Mouse (Mus musculus) large intestine, adult 2 months (tissue): ENCODE results near the gene AB124611. TPM values are rescaled to one million over a fixed set of nuclear protein-coding genes. Genes with fewer than 3 reads are reported as not detected.

ENCODE experiments used
- DNase-seq: peaks from one replicate; pipeline ENCODE4 v3.0.0-alpha.2; 2012; ENCODE audit warnings: low read depth, low spot score
- WGBS: fragments of 180-500 bp; shearing (Covaris S2); methylation state at CpG from one replicate; pipeline ENCODE4 v1.1.7; 2018; 5-methylcytosine and 5-hydroxymethylcytosine counted together
- polyA plus RNA-seq: library from polyadenylated mRNA; depleted of rRNA; stranded (reverse); fragments of >200 nt; gene quantifications from 2 replicates; pipeline ENCODE4 v1.2.3, GENCODE M21; 2012

AB124611 gene
- polyA plus RNA-seq, 1 experiment = 3.0 TPM

DNA sequence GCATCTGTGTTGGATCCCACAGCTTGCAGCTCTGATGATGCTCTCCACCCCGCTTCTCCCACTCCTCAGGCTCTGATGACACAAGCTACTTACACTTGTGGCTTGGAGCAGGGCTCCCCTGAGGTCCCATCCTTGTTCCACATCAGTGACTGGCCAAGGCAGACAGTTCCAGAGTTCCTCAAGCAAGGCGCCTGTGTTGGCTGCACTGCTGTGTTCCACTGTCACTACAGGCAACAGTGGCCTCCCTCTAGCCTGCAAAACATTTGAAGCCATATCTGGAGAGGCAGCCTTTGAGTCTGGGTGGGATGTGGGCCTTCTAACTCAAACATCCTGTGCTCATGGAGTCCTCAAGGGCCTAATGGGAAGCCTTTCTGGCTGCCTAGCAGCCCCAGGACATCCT, 31.0 kb downstream of the AB124611 start:
- WGBS = 91% methylated on average over 2 of the region's 2 CpGs
- DNase-seq = no peak

- WGBS = 93% methylated on average over 2 of the region's 2 CpGs
- no peak for DNase-seq
Observed at GRCm38 (mm10) chr9:21557556-21557955, 31.6 kb downstream of the AB124611 start.

- WGBS = 33% methylated on average over 4 of the region's 4 CpGs
- DNase-seq = peak; percentile 46
Observed at GRCm38 (mm10) chr9:21558366-21558765, 32.4 kb downstream of the AB124611 start.

- WGBS = 96% methylated on average over 3 of the region's 3 CpGs
Observed at GRCm38 (mm10) chr9:21559151-21559550, 33.2 kb downstream of the AB124611 start.

GRCm38 (mm10) chr9:21564420-21564819, 38.4 kb downstream of the AB124611 start:
- WGBS = 46% methylated on average over 1 of the region's 1 CpGs
- DNase-seq = peak; percentile 71

More at GRCm38 (mm10) chr9:21559151-21559550, 33.2 kb downstream of the AB124611 start:
- no peak for DNase-seq

DNA sequence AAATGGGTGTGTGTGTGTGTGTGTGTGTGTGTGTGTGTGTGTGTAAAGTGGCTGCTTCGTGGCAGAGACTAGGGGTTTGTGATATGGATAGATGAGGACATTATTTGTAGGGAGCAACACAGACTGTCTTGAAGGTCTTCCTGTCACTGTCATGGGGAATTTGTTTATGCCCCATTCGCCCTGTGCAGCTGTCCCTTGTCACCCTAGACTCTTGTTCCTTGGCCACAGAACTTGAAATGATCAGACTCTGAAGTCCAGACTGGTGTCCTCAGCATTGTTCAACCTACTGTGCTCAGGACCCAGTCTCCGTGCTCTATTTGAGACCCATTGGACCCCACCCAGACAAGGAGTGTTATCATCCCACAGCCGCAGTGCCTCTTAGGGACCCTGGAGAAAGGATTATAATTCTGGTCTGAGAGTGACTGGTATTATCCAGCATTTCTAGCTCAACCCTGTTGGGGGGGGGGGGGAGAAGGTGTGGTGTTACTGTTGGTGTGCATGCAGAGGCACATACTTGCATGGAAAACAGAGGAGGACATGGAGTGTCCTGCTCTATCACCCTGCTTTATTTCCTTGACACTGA, 39.1 kb downstream of the AB124611 start:
- WGBS = 67% methylated on average over 4 of the region's 4 CpGs
- no peak for DNase-seq

DNA sequence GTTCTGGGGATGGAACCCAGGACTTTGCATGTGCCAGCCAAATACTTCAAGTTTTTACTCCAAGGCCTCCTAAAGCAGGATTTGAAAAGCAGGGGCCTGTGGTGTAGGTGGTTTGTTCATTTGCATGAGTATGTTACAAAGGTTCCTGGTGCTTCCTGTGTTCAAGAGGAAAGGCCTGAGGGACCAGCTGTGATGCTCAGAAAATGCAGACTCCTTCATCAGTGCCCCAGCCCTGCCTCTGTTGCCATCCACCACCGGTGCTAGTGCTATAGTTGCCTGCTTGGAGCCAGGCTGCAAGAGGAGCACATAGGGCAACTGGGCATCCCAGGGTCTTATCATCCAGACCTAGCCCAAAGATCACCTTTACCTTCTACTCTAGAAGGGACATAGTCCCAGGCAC, 40.6 kb downstream of the AB124611 start:
- 95% methylated on average over 1 of the region's 1 CpGs for WGBS

DNA sequence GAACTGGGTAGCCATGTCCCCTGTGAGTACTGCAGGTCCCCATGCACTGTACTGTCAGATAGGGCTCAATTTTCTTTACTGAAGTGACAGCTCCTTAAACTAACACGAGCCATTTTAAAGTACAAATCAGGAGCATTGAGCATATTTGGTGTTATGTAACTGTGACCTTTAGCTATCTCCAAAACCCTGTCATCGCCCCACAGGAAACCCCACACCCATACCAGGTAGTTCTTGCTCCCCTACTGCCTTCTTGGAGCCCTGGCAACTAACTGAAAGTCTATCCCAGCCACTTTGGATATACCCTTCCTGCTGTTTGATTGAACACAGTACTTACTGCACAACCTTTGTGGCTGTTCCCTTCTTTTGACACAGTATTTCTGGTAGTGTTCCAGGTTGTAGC, 41.1 kb downstream of the AB124611 start:
- WGBS = 65% methylated on average over 2 of the region's 2 CpGs
- DNase-seq = no peak

More for the DNA sequence above, 40.6 kb downstream of the AB124611 start:
- no peak for DNase-seq

DNA sequence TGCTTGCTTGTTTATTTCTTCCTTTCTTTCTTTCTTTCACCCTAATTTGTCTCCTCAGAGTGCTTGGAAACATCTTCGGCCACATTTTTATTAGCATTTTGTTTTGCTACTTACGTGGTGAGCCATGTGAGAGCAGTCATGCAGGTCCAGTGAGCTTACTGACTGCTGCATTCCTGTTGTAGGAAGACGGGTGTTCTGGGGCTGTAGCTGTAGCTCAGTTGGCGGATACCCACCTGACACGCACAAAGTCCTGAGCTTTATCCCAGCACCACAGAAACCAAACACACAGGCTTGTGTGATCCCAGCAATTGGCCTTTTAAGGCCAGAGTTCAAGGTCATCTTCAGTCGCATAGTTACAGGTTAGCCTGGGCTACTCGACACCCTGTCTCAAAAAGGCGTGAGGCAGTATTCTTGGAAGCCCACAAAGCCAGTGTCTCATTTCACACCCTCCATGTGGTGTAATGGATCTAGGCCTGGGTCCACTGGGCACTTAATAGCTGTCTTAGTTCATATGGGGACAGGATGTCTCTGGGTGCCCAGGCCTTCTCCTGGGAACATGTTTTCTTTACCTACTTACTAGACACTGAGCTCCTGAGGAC, 42.8 kb downstream of the AB124611 start:
- 86% methylated on average over 8 of the region's 8 CpGs for WGBS
- DNase-seq = no peak

- DNase-seq = no peak
- WGBS = 92% methylated on average over 8 of the region's 8 CpGs
Observed at GRCm38 (mm10) chr9:21574012-21574801, 48.2 kb downstream of the AB124611 start.

DNA sequence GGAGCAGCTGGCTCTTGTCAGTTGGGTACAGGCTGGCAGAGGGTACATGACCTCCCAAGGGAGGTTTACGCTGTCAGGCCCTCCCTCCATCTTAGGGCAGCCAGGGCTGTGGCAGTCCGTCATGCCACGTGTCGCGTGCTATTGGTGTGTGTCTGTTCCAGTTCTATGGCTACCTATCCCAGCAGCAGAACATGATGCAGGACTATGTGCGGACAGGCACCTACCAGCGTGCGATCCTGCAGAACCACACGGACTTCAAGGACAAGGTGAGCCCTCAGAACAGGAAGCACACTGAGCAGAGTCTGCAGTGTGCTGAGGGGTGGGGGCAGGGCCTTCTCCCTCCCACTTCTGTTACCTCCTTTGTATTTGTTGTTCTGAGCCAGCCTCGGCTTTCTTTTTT, 49.3 kb downstream of the AB124611 start:
- DNase-seq = no peak
- WGBS = 92% methylated on average over 10 of the region's 10 CpGs

GRCm38 (mm10) chr9:21576286-21576685, 50.3 kb downstream of the AB124611 start:
- DNase-seq = no peak
- WGBS = 93% methylated on average over 1 of the region's 1 CpGs

DNA sequence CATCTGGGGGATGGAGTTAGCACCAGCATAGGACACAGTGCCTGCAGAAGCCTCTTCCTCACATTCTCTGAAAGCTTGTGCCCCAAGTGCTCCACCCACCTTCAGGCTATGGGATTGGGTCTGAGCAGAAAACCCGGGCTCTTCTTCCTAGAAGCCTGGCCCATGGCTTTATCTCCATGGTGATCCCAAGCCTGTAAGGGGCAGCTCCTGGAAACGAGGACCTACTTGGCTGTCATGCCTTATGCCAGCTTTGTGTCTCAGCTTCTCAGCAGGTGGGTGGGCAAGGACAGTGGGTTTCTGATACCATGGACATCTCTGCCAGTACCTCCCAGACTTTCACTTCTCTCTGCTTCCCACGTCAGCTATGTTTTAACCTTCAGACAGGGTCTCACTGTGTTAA, 52.2 kb downstream of the AB124611 start:
- WGBS = 81% methylated on average over 3 of the region's 3 CpGs

GRCm38 (mm10) chr9:21585401-21585800, 59.4 kb downstream of the AB124611 start:
- 90% methylated on average over 1 of the region's 1 CpGs for WGBS

More for the DNA sequence above, 52.2 kb downstream of the AB124611 start:
- DNase-seq = no peak

GRCm38 (mm10) chr9:21587678-21588349, 61.8 kb downstream of the AB124611 start:
- no peak for DNase-seq
- 79% methylated on average over 23 of the region's 23 CpGs for WGBS

More at GRCm38 (mm10) chr9:21585401-21585800, 59.4 kb downstream of the AB124611 start:
- DNase-seq = no peak

GRCm38 (mm10) chr9:21588350-21588749, 62.4 kb downstream of the AB124611 start:
- WGBS = 78% methylated on average over 8 of the region's 8 CpGs
- no peak for DNase-seq

DNA sequence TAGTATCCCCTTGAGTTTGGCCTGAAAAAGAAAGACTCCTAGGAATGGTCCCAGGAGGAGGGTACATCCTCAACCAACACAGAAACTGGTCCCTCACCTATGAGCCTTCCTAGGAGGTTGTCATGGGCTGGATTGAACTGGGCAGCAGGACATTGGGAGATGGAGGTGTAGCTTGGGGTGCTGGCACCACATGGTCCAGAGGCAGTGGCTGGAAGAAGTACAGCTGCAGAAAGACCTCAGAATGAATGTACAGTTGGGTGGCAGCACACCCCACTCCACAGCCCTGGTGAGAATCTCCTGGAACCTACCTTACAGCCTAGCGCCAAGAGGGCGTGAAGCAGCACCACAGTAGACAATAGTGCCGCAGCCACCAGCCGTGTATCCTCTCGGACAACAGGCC, 63.6 kb downstream of the AB124611 start:
- WGBS = 87% methylated on average over 5 of the region's 5 CpGs
- no peak for DNase-seq

DNA sequence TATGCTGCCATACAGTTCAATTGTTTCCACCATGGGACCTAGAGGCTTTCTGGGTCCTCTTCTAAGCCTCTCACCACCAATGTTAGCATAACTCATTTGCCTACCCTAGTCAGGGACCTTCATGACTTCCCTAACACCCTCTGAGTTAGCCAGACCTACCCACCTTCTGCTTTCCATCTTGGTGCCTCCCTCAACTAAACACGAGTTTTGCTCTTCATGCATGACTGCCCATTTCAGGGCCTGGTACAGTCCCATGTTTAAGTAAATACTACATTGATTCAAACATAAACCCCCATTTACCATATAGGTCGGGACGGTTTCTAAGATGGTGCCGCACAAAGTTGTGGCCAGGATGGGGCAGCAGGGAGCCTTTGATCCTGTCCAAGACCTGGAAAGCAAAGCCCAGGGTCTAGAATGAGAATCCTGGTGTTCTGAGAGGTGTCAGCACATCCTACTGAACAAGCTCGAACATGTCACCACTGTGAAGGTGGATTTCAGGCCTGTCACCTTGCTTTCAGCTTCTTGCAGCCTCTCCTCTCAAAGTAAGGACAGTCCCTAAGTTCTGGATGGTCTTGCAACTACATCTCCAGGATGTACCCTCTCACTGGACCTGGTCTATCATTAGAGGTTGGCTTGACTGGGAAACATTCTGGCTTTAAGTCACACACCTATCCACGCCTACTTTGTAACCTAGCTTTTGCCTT, 65.3 kb downstream of the AB124611 start:
- WGBS = 75% methylated on average over 6 of the region's 6 CpGs
- DNase-seq = no peak

GRCm38 (mm10) chr9:21591831-21592702, 66.1 kb downstream of the AB124611 start:
- DNase-seq = no peak
- WGBS = 13% methylated on average over 17 of the region's 17 CpGs
